Mouse (Mus musculus): Measurements from ENCODE around the gene Vcl. TPM values are rescaled to one million over a fixed set of nuclear protein-coding genes. Genes with fewer than 3 reads are reported as not detected.
A peak's percentile ranks its signal among the peaks of the same experiment; 100 is the strongest.

The Vcl gene
- 30.0 and 39.3 TPM in 2 replicates for total RNA-seq (2017)

DNA sequence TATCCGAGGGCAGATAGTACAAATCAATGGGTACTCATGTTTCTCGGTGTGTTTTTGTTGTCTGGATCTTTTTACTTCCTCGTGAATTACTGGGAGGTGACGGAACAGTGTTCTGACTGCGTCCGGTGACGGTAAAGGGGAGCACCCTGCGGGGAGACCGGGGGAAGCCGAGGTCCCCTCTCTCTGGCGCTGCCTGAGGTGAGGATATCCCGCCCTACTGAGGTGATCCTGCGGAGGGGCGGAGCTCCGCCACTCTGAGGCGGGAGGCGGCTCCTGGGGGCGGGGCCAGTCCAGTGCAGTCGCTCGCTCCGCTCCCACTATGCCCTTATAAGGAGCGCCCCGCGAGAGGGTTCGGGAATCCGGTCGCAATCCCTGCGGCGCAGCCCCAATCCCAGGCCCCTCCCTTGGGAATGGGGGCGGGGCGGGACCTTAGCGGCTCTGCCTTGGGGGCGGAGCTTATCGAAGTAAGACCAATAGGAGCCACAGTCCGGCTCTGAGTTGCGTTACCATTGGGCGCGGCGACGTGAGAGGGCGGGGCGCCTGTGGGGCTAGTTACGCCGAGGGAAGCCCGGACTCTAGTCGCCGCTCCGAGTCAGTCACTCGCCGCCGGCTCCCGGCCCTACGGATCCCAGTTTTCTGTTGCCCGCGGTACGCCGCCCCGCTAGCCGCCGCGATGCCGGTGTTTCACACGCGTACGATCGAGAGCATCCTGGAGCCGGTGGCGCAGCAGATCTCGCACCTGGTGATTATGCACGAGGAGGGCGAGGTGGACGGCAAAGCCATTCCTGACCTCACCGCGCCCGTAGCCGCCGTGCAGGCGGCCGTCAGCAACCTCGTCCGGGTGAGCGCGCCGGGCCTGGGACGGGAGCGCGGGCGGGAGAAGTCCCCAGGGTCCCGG is at the start of gene Vcl:
Gene Vcl, plus strand, starts transcription at position 551 of the 898 bp plus-strand sequence.
- ATAC-seq (ENCODE audit: extremely low read depth, insufficient number of reproducible peaks, low FRiP score, poor library complexity, severe bottlenecking) = peak; percentile 86

DNA sequence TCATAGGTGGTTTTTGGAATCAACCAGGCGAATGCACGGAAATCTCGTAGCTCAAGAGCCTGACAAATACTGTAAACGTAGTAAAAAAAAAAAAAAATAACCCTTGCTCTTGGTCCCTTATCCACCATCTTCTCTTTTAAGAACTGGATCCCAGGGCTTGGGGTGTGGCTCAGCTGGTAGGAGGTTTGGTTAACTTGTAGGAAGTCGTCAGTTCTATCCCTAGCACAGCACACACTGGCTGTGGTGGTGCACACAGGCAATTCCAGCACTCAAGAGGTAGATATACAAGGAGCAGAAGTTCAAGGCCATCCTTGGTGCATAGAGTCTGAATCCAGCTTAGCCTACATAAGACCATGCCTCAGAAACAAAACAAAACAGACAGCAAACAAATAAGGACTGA is 44.5 kb upstream of the Vcl start:
- ATAC-seq (ENCODE audit: extremely low read depth, insufficient number of reproducible peaks, low FRiP score, poor library complexity, severe bottlenecking) = no peak

DNA sequence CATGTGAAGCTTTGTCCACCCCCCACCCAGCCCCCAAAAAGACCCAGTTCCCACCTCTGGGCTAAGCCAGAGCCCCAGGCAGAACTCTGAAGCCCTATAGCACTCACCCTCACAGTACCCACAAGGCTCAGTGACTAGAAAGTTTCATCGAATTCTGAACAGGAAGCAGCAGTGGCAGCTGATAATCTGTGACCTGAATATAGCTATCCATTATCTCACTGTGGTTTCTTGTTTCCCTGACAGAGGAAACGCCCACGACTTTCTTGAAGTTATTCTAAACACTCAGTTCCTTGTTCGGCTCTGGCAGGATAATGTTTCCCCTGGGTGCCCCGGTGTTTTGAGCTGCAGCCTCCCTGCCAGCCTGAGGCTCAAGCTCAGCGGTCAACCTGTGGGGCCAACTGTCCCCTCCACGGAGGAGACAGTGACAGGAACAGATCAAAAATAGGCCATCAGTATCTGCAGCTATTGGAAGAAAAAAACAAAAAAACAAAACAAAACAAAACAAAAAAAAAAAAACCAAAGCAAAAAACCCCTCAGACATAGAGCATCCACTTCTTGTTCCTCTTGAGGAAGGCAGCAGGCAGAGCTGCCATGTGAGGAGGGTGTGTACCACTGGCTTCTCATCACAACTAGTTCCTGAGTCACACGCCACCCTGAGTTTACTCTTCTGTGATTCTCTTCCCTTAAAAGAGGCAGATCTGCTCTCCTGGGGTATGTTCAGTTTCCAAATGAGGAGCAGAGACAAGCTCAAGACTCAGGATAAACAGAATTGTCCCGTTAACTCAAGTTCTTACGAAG is 43.9 kb upstream of the Vcl start:
- peak; percentile 75 for ATAC-seq (ENCODE audit: extremely low read depth, insufficient number of reproducible peaks, low FRiP score, poor library complexity, severe bottlenecking)

DNA sequence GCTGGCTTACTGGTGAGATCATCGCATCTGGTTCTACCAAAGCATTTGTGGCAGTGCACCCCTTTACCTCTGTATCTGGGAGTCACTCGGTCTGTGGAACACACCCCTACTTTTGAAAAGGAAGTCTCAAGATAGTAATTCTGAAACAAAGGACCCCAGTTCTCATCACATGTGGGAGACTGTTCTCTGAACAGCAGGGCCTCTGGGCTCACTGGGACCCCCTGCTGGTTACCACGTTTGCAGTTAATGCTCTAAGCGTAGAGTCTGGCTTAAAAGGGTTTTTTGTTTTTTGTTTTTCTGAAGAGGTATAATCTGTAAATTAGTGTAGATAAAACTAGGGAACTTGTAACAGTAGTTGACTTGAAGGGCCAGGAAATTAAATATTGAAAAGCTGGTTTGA is 42.9 kb upstream of the Vcl start:
- ATAC-seq (ENCODE audit: extremely low read depth, insufficient number of reproducible peaks, low FRiP score, poor library complexity, severe bottlenecking) = peak; percentile 27; the same call in 1 of the 2 replicates

DNA sequence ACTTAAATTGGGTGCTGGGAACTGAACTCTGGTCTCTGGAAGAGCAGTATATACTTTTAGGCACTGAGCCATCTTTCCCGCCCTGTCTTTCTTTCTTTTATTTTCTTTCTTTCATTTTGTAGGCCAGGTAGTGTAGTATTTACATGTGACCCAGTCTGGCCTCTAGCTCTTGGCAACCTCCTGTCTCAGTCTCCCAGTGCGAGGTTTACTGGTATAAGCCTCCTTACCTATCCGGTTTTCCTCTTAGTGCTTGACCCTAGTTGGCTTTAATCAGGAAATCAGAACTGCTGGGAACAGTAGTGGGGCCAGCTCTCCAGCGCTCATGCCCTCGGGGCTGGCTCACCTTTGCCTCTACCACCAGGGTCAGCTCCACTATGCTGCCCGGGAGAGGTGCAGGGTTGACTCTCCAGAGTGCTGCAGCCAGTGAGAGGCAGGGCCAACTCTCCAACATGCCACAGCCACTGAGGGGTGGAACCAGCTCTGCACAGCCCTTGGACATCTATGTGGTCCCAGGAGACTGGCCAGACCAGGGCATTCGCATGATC is 41.6 kb upstream of the Vcl start:
- no peak for ATAC-seq (ENCODE audit: extremely low read depth, insufficient number of reproducible peaks, low FRiP score, poor library complexity, severe bottlenecking)

DNA sequence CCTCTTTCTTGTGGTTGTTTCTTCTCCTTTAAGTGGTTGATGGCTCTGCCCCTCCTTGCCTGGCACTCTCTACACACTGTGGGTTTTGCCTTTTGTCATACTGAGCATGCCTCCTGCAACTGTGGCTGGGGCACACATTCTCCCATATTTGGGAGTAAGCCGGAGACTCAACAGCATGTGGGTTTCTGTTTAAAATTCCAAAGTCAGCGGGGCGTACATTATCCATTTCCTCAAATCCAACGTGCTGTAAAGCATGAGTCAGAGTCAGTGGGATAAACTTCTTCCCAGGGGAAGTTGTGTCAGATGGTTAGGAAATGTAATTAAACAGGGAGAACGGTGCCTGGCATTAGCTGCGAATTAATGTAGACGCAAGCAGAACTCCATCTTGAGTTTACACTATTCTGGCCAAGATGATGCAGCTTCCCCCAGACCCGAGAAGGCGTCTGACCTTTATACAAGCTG is 37.2 kb upstream of the Vcl start:
- no peak for ATAC-seq (ENCODE audit: extremely low read depth, insufficient number of reproducible peaks, low FRiP score, poor library complexity, severe bottlenecking)

DNA sequence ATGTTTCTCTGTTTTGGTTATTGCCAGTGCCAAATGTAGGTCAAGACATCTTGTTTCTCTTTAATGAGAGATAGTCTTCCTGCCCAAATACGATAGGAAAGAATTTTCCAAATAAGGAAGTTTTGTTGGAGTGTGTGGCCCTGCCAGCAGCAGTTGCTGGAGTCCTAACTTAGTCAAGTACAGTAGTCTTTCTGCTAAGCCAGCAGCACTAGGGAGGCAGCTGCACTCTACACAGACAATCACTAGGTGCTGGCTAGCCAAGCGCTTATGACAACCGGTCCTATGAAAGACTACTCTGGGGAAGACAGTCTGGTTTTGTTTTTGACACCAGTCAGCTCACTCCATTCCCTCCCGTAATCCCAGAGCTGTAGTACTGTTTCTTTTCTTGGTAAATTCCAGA is 35.4 kb upstream of the Vcl start:
- no peak for ATAC-seq (ENCODE audit: extremely low read depth, insufficient number of reproducible peaks, low FRiP score, poor library complexity, severe bottlenecking)

DNA sequence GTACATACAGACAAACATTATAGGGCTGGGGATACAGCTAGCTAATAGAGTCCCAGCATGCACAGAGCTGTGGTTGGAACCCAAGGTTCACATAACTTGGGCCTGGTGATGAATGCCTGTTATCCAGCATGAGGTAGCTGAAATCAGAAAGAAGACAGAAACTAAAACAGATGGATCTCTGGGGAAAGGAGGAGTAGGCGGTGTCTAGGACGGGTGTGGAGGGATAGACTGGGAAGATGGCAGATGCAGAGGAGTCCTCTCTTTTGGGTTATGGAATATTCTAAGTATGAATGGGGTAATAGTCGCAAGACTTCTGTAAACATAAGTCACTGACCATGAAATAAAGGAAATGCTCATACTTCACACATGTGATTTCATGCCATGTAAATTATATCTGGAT is 27.9 kb upstream of the Vcl start:
- ATAC-seq (ENCODE audit: extremely low read depth, insufficient number of reproducible peaks, low FRiP score, poor library complexity, severe bottlenecking) = no peak

DNA sequence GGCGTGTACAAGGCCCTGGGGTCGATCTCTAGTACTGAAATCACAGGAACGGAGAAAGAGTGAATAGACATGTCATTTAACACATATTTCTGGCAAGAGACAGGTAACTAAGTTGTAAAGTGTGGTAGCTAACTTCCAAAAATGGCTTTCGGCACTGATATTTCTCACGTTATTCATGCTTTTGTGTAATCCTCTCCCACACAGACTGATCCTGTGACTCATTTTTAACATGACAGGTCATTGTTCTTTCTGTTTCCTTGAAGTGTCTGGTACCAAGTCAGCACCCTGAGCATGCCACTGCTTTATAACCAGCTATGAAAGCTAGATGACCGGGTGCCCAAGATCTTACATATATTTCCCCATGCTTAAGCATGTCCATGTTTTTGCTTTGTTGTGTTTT is 26.1 kb upstream of the Vcl start:
- ATAC-seq (ENCODE audit: extremely low read depth, insufficient number of reproducible peaks, low FRiP score, poor library complexity, severe bottlenecking) = no peak

DNA sequence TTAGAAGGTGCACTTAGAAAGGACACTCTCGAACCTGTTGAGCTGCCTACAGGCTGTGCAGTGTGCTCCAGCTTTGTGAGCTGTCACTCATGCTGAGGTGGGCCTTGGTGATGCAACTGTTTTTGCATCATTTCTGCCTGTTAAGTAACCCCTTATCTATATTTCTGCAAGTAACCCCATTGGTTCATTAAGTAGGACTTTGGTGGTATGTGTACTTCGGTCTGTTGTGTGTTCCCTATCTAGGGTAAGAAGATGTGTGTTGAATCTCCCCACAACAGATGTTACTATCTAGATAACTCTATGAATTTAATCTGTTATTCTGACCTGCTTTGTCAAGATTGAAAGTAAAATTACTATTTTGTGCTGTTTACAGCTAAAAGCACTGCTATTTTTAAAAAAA is 17.4 kb upstream of the Vcl start:
- ATAC-seq (ENCODE audit: extremely low read depth, insufficient number of reproducible peaks, low FRiP score, poor library complexity, severe bottlenecking) = no peak

DNA sequence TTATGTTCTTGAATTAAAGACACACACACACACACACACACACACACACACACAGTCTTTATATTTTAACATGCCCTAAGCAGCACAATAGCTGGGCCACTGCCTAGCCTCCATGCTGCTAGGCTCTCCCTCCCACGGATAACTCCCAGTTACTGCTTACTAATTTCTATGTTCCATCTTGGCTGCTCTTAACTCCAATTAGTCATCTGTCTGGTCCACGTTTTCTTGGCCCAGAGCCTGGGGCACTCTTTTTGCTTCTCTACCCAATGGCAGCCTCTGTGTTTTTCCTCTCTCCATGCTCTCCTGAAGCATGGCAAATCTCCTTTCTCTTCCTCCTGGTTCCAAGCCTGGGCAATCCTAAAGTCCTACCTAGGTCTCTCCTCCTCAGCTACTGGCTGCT is 14.8 kb upstream of the Vcl start:
- no peak for ATAC-seq (ENCODE audit: extremely low read depth, insufficient number of reproducible peaks, low FRiP score, poor library complexity, severe bottlenecking)

DNA sequence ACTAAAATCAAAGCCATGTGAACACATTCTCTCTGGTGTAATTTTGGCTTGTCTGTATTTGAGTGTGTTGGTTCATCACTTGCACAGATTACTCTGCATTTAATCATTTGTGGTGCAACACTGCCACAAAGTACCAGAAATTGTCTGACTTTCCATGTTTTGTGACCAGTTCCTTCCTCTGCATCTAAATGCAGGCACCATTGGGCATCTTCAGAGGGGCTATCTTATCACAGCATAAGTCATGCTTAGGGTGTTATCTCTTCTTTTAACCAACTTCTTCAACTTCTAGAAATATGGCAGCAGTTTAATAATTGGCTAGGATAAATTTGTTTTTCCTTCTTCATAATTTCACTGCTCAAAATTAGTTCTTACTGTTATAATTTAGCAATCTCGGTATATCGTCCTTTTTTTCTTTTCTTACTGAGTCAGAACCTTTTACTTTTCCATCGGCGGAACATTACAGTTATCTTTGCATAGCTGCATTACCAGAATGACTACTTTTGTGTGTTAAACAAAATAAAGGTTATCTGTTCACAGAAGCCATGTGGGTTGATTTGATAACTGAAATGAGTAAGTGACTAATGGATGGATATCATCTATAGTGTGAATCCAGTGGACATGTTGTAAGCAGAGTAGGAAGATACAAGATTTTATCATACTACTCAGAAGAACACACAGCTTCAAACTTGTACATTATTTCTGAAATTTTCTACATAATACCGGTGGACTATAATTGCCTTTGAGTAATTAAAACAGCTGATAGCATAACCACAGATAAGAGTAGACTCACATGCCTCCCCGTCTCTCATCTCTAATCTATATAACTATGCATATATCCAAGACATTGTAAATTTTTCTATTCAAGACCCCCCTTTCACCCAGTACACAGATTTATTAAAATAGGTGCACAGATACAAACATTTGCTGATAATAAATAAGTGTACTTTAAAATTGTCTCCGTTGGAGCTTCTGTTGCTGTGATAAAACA is 12.3 kb upstream of the Vcl start:
- no peak for ATAC-seq (ENCODE audit: extremely low read depth, insufficient number of reproducible peaks, low FRiP score, poor library complexity, severe bottlenecking)

DNA sequence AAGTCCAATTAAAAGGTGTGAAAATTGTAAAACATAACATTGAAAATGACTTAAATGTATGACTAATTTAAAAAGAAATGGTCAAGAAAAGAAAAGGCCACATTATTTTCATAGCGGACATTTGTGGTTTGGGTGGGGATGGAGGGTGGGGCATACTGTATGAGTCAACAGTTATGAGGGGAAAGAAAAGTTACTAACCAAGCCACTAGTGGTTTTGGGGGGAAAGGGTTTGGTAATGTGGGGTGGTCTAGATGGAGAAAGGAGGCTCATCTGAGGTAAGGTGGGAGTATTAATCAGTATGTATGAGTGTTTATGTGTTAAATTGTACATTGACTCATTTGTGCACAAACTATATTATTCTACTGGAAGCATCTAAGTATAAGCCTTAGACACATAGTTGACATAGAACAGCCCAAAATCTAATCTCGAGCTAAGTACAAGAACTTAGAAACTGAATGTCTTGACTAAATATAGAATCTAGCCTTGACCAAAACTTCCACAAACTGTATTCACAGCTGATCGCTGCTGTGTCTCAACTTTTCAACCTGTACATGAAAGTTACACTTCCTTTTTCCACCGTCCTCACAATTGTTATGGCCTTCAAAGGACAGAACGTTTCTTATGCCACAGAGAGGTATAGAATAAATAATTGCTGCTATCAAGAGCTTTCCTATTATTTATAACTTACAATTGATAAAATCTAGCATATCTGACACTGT is 5.0 kb upstream of the Vcl start:
- no peak for ATAC-seq (ENCODE audit: extremely low read depth, insufficient number of reproducible peaks, low FRiP score, poor library complexity, severe bottlenecking)

DNA sequence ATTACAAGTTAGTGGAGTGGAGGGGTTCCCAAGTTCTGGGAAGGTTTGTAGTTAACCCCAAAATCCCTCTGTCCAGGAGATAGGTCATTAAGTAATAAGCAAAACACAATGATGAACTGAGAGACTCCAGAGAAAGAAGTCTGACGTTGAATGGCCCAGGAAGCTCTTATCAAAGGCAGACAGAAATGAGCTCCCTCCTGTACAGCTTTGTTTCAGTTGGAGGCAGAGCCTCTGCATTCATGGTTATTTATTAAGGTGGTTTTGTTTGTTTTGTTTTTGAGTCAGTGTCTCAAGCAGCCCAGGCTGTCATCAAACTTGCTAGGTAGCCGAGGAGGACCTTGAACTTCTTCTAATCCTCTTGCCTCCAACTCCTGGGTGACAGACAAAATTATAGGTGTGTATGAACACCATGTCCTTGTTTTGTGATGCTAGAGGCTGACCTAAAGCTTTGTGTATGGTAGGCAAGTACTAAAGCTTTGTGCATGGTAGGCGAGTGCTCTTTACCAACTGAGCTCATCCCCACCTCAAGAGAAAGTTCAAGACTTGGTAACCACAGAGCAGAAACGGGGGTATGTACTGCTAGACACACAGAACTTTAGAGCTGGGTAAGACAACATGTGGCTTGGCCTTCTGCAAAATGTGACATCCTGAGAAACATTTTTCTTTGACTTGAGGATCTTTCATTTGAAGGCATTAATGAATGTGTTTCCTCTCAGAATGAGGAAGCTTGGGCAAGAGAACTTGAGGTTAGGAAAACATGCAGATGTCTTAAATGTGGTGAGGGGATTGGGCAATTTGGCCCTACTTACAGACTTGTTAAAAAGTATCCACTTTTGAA is 1.5 kb upstream of the Vcl start:
- ATAC-seq (ENCODE audit: extremely low read depth, insufficient number of reproducible peaks, low FRiP score, poor library complexity, severe bottlenecking) = no peak

DNA sequence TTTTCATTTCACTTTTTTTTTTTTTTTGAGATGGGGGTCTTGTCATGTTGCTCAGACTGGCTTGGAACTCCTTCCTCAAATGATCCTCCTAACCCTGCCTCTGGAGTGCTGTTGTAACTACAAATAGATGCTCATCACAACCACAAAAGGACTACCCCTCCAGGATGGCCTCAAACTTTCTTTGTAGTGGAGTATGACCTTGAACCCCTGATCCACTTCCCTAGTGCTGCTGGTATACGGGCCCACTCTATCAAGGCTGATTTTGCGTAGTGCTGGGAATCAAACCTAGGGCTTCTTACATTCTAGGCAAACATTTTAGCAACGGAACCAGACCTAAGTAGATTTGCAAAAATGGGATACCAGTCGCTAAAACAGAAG is 901 bp upstream of the Vcl start:
- no peak for ATAC-seq (ENCODE audit: extremely low read depth, insufficient number of reproducible peaks, low FRiP score, poor library complexity, severe bottlenecking)

DNA sequence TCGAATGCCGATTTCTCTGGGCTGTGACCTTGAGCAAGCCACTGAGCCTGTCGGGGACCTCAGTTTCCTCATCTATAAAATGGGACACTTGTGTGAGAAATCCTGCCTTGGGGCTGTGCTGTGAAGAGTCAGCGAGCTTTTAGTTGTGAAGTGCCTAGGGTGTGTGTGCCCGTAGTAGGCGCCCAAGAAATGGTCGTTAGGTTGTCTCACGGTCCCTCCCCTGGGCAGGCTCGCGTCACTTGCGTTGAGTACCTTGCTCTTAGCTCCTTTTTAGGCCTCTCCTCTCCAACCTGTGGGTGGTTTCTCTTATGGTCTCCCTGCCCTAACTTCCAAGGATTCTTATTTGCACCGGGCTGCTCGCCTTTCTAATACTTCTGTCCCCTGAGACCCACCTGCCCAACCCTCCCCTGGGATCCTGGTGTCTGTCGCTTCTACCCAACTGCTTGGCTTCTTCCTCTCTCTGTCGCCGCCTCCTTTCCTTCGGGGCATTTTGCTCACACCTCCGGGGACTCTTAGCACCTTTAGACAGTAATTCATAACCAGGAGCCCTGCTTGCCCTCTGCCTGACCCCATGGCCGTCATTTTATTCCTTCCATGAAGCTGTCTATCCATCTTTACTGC is 726 bp downstream of the Vcl start:
- ATAC-seq (ENCODE audit: extremely low read depth, insufficient number of reproducible peaks, low FRiP score, poor library complexity, severe bottlenecking) = peak; percentile 17; the same call in 1 of the 2 replicates
